Mouse (Mus musculus) myocyte (in vitro differentiated cells): ENCODE data around the gene Kazald1. TPM values are rescaled to one million over a fixed set of nuclear protein-coding genes. Genes with fewer than 3 reads are reported as not detected.
A peak's percentile ranks its signal among the peaks of the same experiment; 100 is the strongest.

Source experiments
- H3K27me3 ChIP-seq: one replicate; pipeline ENCODE4 v1.6.1; 2011; ENCODE audit not compliant: control insufficient read depth, insufficient read depth, insufficient read length
- H3K36me3 ChIP-seq: one replicate; pipeline ENCODE4 v1.6.1; 2011; ENCODE audit not compliant: control insufficient read depth, insufficient read depth
- H3K4me2 ChIP-seq: one replicate; pipeline ENCODE4 v1.6.1; 2011; ENCODE audit warnings: low read depth, control low read depth
- H3K4me3 ChIP-seq: one replicate; pipeline ENCODE4 v1.5.1; 2011; ENCODE audit warnings: mild to moderate bottlenecking, control low read depth, moderate library complexity
- H3K79me2 ChIP-seq: one replicate; pipeline ENCODE4 v1.6.1; 2011; ENCODE audit not compliant: control insufficient read depth, insufficient read depth
- H3ac ChIP-seq: one replicate; pipeline ENCODE4 v1.6.1; 2011; ENCODE audit not compliant: control insufficient read depth, insufficient read length
- CEBPB ChIP-seq: IDR thresholded peaks from 2 replicates; pipeline ENCODE4 v1.6.1; 2011; ENCODE audit warnings: mild to moderate bottlenecking, moderate library complexity; ENCODE audit not compliant: poor library complexity, insufficient read depth, severe bottlenecking
- E2F4 ChIP-seq: IDR thresholded peaks from one replicate; pipeline ENCODE4 v1.6.1; 2011; ENCODE audit warnings: mild to moderate bottlenecking, control low read depth, moderate library complexity; ENCODE audit not compliant: insufficient read depth
- MAX ChIP-seq: IDR thresholded peaks from one replicate; pipeline ENCODE4 v1.6.1; 2011; ENCODE audit warnings: low read depth, mild to moderate bottlenecking, control low read depth
- MYOD1 ChIP-seq, 3 experiments: IDR thresholded peaks; one replicate each; pipeline ENCODE4 v1.6.1; 2011; ENCODE audit warnings: control low read depth in 2 of 3, low read depth in 2 of 3, mild to moderate bottlenecking in 2 of 3, moderate library complexity in 1 of 3; ENCODE audit not compliant: insufficient read length in 2 of 3, control insufficient read depth in 1 of 3
- MYOG ChIP-seq, 3 experiments: IDR thresholded peaks; one replicate each; pipeline ENCODE4 v1.6.1; 2011; ENCODE audit warnings: control low read depth in 2 of 3, low read depth in 2 of 3, mild to moderate bottlenecking in 2 of 3; ENCODE audit not compliant: insufficient read length in 2 of 3, control insufficient read depth in 1 of 3, insufficient read depth in 1 of 3
- POLR2A ChIP-seq: IDR thresholded peaks from one replicate; pipeline ENCODE4 v1.6.1; 2011; ENCODE audit warnings: low read depth, mild to moderate bottlenecking, control low read depth, moderate library complexity; ENCODE audit not compliant: insufficient read length
- POLR2AphosphoS2 ChIP-seq: IDR thresholded peaks from one replicate; pipeline ENCODE4 v1.6.1; 2011; ENCODE audit warnings: low read depth, control low read depth; ENCODE audit not compliant: insufficient read length
- REST ChIP-seq: IDR thresholded peaks from one replicate; pipeline ENCODE4 v1.6.1; 2011; ENCODE audit warnings: mild to moderate bottlenecking, control low read depth, moderate library complexity; ENCODE audit not compliant: insufficient read depth, insufficient read length
- SRF ChIP-seq: IDR thresholded peaks from one replicate; pipeline ENCODE4 v1.6.1; 2011; ENCODE audit warnings: low read depth; ENCODE audit not compliant: control insufficient read depth, insufficient read length
- TCF12 ChIP-seq: IDR thresholded peaks from one replicate; pipeline ENCODE4 v1.6.1; 2011; ENCODE audit warnings: mild to moderate bottlenecking, control low read depth; ENCODE audit not compliant: poor library complexity, insufficient read depth, severe bottlenecking
- TCF3 ChIP-seq: IDR thresholded peaks from one replicate; pipeline ENCODE4 v1.6.1; 2011; ENCODE audit warnings: low read depth, control low read depth; ENCODE audit not compliant: insufficient read length
- USF1 ChIP-seq: IDR thresholded peaks from one replicate; pipeline ENCODE4 v1.6.1; 2011; ENCODE audit warnings: low read depth, mild to moderate bottlenecking, control low read depth, moderate library complexity
- polyA plus RNA-seq: library from polyadenylated mRNA; unstranded; fragments of >200 nt; fragmentation: generic; extraction: Trizol; gene quantifications from one replicate; pipeline ENCODE4 v1.2.1, GENCODE M21; 2012; ENCODE audit warnings: missing spikeins

Gene Kazald1
- polyA plus RNA-seq, 1 experiment, result 1.4 TPM

DNA sequence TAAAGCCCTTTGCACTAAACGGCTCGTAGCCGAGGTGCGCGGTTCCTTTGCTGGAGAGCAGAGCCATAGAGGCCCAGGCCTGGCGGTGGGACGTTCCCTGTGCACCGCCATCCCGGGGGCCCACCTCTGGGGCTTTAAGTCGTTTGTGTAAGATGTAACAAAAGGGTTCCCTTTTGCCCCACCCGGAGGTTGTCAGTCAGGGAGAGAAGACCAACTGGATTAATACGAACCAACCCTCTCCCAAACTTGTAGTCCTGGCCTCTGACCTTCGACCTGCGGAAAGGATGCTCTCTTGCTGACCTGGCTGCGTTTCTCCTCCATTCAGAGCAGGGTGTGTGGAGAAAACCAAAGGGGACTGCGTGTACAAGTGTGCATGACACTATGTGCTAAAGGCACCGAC, 5.7 kb downstream of the Kazald1 start:
- Histone ChIP-seq H3K4me3 (peak overlapping the region; percentile 12), H3K4me2 (peak overlapping the region; percentile 77), H3K36me3 (no peaks in the 10 kb centered on the region), H3ac (no peak overlapping the region), H3K79me2 (no peaks in the 10 kb centered on the region), H3K27me3 (peaks cover 16% of the 10 kb centered on the region)
- no peak for TF ChIP-seq CEBPB
- TF ChIP-seq MYOD1 (IDR thresholded peaks at IDR 0.05; ENCODE audit: control insufficient read depth in 1 of 3, insufficient read length in 2 of 3, low read depth in 2 of 3), result no peak
- no peak for TF ChIP-seq POLR2A
- no peak for TF ChIP-seq SRF
- TF ChIP-seq E2F4, result no peak
- TF ChIP-seq TCF12, result no peak
- no peak for TF ChIP-seq TCF3
- TF ChIP-seq MYOG (IDR thresholded peaks at IDR 0.05; ENCODE audit: control insufficient read depth in 1 of 3, insufficient read depth in 1 of 3, insufficient read length in 2 of 3, low read depth in 2 of 3), result no peak

DNA sequence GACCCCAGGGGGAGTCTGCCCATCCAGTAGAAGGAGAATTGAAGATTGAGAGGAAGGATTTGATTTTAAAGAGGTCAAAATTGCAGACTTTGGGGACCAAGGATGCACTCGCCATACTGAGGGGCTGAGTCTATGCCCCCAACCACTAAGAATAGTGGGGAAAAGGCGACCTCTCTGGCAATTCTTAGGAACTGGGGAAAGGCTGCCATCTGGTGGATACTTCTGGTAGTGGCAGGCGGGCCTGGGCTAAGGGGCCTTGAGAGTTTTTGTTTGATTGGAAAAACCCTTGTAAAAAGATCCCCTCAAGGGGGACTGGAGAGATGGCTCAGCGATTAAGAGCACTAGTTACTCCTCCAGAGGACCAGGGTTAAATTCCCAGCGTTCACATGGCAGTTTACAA, 6.2 kb downstream of the Kazald1 start:
- peak overlapping the region; percentile 12 for H3K4me3 ChIP-seq
- H3K79me2 ChIP-seq, result no peaks in the 10 kb centered on the region
- no peak overlapping the region for H3ac ChIP-seq
- H3K36me3 ChIP-seq, result no peaks in the 10 kb centered on the region
- H3K4me2 ChIP-seq, result peak overlapping the region; percentile 77
- peaks cover 18% of the 10 kb centered on the region for H3K27me3 ChIP-seq
- no peak for TF ChIP-seq MYOD1 (IDR thresholded peaks at IDR 0.05; ENCODE audit: control insufficient read depth in 1 of 3, insufficient read length in 2 of 3, low read depth in 2 of 3)
- TF ChIP-seq MAX, result no peak
- no peak for TF ChIP-seq SRF
- TF ChIP-seq TCF12, result no peak
- TF ChIP-seq POLR2A, result no peak
- no peak for TF ChIP-seq E2F4
- no peak for TF ChIP-seq REST
- no peak for TF ChIP-seq USF1
- no peak for TF ChIP-seq TCF3
- TF ChIP-seq CEBPB, result no peak
- no peak for TF ChIP-seq POLR2AphosphoS2
- TF ChIP-seq MYOG (IDR thresholded peaks at IDR 0.05; ENCODE audit: control insufficient read depth in 1 of 3, insufficient read depth in 1 of 3, insufficient read length in 2 of 3, low read depth in 2 of 3), result no peak

DNA sequence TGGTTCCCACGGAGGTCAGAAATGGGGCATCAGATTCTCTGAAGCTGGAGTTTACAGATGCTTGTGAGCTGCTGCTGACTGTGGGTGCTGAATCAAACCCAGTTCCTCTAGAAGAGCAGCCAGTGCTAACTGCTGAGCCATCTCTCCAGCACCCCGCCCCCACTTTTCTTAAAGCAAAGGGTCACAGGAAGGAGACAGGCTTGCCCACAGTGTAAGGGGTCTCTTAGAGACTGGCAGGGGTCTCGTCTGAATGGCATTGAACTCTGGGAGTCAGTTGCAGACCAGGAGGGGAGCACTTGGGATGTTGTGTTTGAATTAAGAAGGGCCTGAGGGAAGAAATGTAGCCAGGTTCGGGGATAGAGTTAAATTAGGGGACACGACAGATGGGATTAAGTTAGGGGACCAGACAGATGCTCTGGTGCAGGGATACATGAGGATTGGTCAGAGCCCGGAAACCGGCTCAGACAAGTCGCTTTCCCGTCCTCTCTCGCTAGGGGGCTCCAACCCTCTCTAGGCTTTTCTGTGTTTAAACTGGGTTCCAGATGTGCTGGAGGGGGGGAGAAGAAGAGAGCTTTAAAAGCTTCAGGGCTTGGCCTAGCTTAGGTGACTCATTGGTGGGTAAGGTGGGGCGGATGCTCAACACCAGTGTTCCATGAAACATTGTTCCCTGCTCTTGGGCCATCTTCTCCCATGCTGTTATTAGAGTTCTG, 7.0 kb downstream of the Kazald1 start:
- no peak overlapping the region for H3K4me3 ChIP-seq
- H3K27me3 ChIP-seq, result peaks cover 15% of the 10 kb centered on the region
- H3K36me3 ChIP-seq, result no peaks in the 10 kb centered on the region
- no peaks in the 10 kb centered on the region for H3K79me2 ChIP-seq
- H3ac ChIP-seq, result no peak overlapping the region
- no peak for TF ChIP-seq TCF12
- no peak for TF ChIP-seq E2F4
- no peak for TF ChIP-seq MYOG (IDR thresholded peaks at IDR 0.05; ENCODE audit: control insufficient read depth in 1 of 3, insufficient read depth in 1 of 3, insufficient read length in 2 of 3, low read depth in 2 of 3)
- TF ChIP-seq USF1, result no peak
- no peak for TF ChIP-seq CEBPB
- no peak for TF ChIP-seq MYOD1 (IDR thresholded peaks at IDR 0.05; ENCODE audit: control insufficient read depth in 1 of 3, insufficient read length in 2 of 3, low read depth in 2 of 3)
- TF ChIP-seq POLR2A, result no peak
- no peak for TF ChIP-seq POLR2AphosphoS2
- no peak for TF ChIP-seq TCF3
- no peak for TF ChIP-seq SRF
- no peak for TF ChIP-seq REST
- no peak for TF ChIP-seq MAX
- no peak overlapping the region for H3K4me2 ChIP-seq

DNA sequence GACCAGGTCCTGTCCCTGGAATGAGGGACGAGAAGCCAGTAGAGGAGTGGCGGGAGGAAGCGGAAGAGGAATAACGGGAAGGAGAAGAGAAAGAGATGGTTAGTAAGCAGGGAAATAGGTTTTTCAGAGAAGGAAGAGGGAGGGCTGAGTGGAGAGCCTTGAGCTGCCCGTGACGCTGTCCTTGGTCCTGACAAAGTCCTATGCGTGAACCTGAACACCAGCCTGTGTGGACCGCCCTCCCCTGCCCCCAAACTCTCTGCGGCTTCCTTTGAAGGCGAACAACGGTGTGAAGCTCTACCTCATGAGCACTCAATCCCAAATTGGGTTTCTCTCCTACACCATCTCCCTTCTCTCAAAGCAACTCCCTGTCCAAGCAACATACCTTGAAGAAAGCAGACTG, 22.8 kb downstream of the Kazald1 start:
- peaks cover 12% of the 10 kb centered on the region for H3K27me3 ChIP-seq
- no peak overlapping the region for H3K4me2 ChIP-seq
- no peaks in the 10 kb centered on the region for H3K79me2 ChIP-seq
- TF ChIP-seq REST (peak; percentile 69), MYOD1 (IDR thresholded peaks at IDR 0.05; ENCODE audit: control insufficient read depth in 1 of 3, insufficient read length in 2 of 3, low read depth in 2 of 3) (no peak)
- no peak overlapping the region for H3ac ChIP-seq
- no peaks in the 10 kb centered on the region for H3K36me3 ChIP-seq
- no peak overlapping the region for H3K4me3 ChIP-seq

DNA sequence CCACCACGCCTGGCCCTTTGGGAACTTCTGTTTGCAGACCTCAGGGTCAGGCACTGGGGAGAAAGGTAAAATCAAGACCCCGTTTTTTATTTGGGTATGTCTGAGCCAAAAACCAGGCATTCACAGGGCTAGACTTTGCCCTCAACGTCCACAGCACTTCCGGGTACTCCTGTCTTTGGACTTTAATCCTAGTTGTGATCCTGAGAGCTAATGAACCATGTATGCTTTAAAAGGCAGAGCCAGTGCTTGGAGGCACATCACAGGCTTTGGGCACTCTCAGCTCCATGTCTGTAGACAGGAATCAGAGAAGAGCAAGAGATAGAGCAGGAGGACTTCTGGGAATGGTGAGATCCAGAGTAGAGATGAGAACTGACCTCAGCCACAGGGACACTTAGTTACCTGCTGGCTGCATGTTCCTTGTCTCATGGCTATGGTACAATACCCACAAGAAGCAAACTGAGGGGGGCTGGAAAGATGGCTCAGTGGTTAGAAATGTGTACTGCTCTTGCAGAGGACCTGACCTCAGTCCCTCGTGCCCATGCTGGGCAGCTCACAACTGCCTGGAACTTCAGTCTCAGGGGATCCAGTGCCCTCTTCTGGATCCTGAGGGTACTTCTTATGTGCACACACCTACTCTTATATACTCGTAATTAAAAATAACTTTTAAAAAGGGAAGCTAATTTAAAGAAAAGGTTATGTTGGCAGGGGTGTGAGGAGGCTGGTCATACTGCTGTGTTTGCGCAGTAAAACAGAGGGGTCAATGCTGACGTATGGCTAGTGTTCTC, 25.6 kb downstream of the Kazald1 start:
- Histone ChIP-seq H3K4me3 (no peak overlapping the region), H3ac (no peak overlapping the region), H3K4me2 (no peak overlapping the region), H3K27me3 (peaks cover 36% of the 10 kb centered on the region), H3K79me2 (no peaks in the 10 kb centered on the region), H3K36me3 (no peaks in the 10 kb centered on the region)
- TF ChIP-seq MAX (no peak), POLR2A (no peak), E2F4 (no peak), POLR2AphosphoS2 (no peak), MYOG (IDR thresholded peaks at IDR 0.05; ENCODE audit: control insufficient read depth in 1 of 3, insufficient read depth in 1 of 3, insufficient read length in 2 of 3, low read depth in 2 of 3) (no peak)
